Comparison of ENCODE assay signal across 16 mouse cellular contexts in genomic region chr14:30473605-30474004, GRCm38 (mm10).
"Had no signal": no experiment of that assay in that cellular context is flagged by ENCODE, and none has a peak within 500 bp of the region (broad histone marks: within the 10 kb centered on the region; RNA-seq: fewer than 3 reads in every experiment).

No protein-coding gene starts in this region.

- H3K4me3 ChIP-seq: kidney, embryonic 15.5 days; layer of hippocampus, adult 2 months; liver, embryonic 13.5 days; stomach, embryonic 15.5 days had no signal

- H3K9ac ChIP-seq: kidney, embryonic 15.5 days; liver, embryonic 13.5 days; stomach, embryonic 15.5 days had no signal

- H3K4me1 ChIP-seq: liver, embryonic 13.5 days; stomach, embryonic 15.5 days had no signal

- H3K27me3 ChIP-seq: kidney, embryonic 15.5 days; liver, embryonic 13.5 days; stomach, embryonic 15.5 days had no signal

- H3K36me3 ChIP-seq: kidney, embryonic 15.5 days; liver, embryonic 13.5 days; stomach, embryonic 15.5 days had no signal

- H3K27ac ChIP-seq: kidney, embryonic 15.5 days; layer of hippocampus, adult 2 months; liver, embryonic 13.5 days; stomach, embryonic 15.5 days had no signal

- H3K4me2 ChIP-seq: kidney, embryonic 15.5 days; liver, embryonic 13.5 days; midbrain, embryonic 11.5 days; stomach, embryonic 15.5 days had no signal

- DNase-seq: kidney, postnatal 14 days; layer of hippocampus, adult 9-11 months; liver, embryonic 13.5 days; lung, adult 2 months; lung, postnatal 14 days; lung, postnatal 4 days; midbrain, embryonic 14.5 days; right cerebral cortex, adult 18-20 months; right cerebral cortex, postnatal 14 days; right cerebral cortex, postnatal 4 days; spleen, adult 18-20 months; thymus, postnatal 25 days had no signal

- H3K9me3 ChIP-seq: kidney, embryonic 15.5 days; liver, embryonic 13.5 days; stomach, embryonic 15.5 days had no signal
